9 mouse cellular contexts compared by ENCODE assay signal in the genomic region with DNA sequence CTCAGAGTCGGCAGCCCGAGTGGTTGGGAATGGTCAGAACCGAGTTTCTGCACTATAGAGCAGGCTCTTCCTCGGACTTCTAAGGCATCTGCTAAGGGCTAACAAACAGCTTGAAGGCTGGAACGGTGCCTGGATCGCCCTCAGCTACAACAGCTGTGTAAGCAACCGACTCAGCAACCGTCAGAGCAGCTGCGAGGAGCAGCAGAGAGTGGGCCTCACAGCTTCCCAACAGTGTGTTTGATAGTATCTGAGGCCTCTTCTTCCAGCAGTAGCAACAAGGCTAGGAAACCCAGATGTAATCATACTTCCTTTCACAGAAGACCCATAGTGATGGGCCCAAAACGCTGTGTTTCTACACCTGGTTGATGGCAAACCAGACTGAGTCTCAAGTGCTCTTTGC. TPM values are rescaled to one million over a fixed set of nuclear protein-coding genes. Genes with fewer than 3 reads are reported as not detected.
DNase-seq lines count a peak whose midpoint lies in the region; ATAC-seq lines count a peak whose summit lies in the region.
"Had no signal": no experiment of that assay in that cellular context is flagged by ENCODE, and none has a peak within 500 bp of the region (broad histone marks: within the 10 kb centered on the region; RNA-seq: fewer than 3 reads in every experiment).

No protein-coding gene starts in this region.

- H3K4me3 ChIP-seq in neural tube, embryonic 15.5 days (replicated peaks), result no peak overlapping the region
- H3K4me3 ChIP-seq in embryonic facial prominence, embryonic 15.5 days (replicated peaks), result no peak overlapping the region

- no peaks in the 10 kb centered on the region for H3K36me3 ChIP-seq in neural tube, embryonic 15.5 days
- no peaks in the 10 kb centered on the region for H3K36me3 ChIP-seq in embryonic facial prominence, embryonic 15.5 days

- no peak overlapping the region for H3K4me2 ChIP-seq in neural tube, embryonic 15.5 days
- H3K4me2 ChIP-seq in embryonic facial prominence, embryonic 15.5 days (replicated peaks), result no peak overlapping the region

- no peaks in the 10 kb centered on the region for H3K9me3 ChIP-seq in neural tube, embryonic 15.5 days (replicated peaks)
- H3K9me3 ChIP-seq in embryonic facial prominence, embryonic 15.5 days (replicated peaks), result no peaks in the 10 kb centered on the region

- no peak overlapping the region for H3K9ac ChIP-seq in neural tube, embryonic 15.5 days (replicated peaks)
- H3K9ac ChIP-seq in embryonic facial prominence, embryonic 15.5 days, result no peak overlapping the region

- peak; percentile 24 for DNase-seq in neural tube, embryonic 10.5 days (ENCODE audit: extremely low spot score, low spot score)
- peak; percentile 80 for DNase-seq in heart, postnatal 4 days
- peak; percentile 69 to 71 for DNase-seq in layer of hippocampus, postnatal 10 days (ENCODE audit: low spot score in 2 of 2)
- peak; percentile 82 to 87 for DNase-seq in thymus, postnatal 10 days (ENCODE audit: low spot score in 2 of 2)
- DNase-seq in spleen, postnatal 4 days (ENCODE audit: low spot score in 2 of 2), result no peak

- H3K4me1 ChIP-seq in neural tube, embryonic 15.5 days, result 0 out of 2 replicates have a peak, but pooled peaks cover 5% of the 10 kb centered on the region
- H3K4me1 ChIP-seq in embryonic facial prominence, embryonic 15.5 days, result peaks cover 8% of the 10 kb centered on the region; the same call in 1 of the 2 replicates

- ATAC-seq in neural tube, embryonic 15.5 days (ENCODE audit: low FRiP score), result no peak
- ATAC-seq in embryonic facial prominence, embryonic 15.5 days (ENCODE audit: insufficient number of reproducible peaks, low FRiP score, low TSS enrichment, low read depth), result no peak
- ATAC-seq in megakaryocyte-erythroid progenitor cell, adult 5-6 weeks (replicated peaks; ENCODE audit: low FRiP score, low TSS enrichment, poor library complexity, severe bottlenecking), result peak; percentile 69

- H3K27ac ChIP-seq in neural tube, embryonic 15.5 days (replicated peaks), result no peak overlapping the region
- H3K27ac ChIP-seq in embryonic facial prominence, embryonic 15.5 days (replicated peaks), result peak overlapping the region; percentile 44; the same call in 1 of the 2 replicates
- H3K27ac ChIP-seq: macrophage had no signal

- no peaks in the 10 kb centered on the region for H3K27me3 ChIP-seq in neural tube, embryonic 15.5 days (replicated peaks)
- H3K27me3 ChIP-seq in embryonic facial prominence, embryonic 15.5 days, result 0 out of 2 replicates have a peak, but pooled peaks cover 2% of the 10 kb centered on the region

- WGBS in neural tube, embryonic 15.5 days, result 50% methylated on average over 10 of the region's 10 CpGs
- whole genome bisulfite sequencing in embryonic facial prominence, embryonic 15.5 days, result 28% methylated on average over 10 of the region's 10 CpGs

RNA-seq across cellular contexts. Expression of gene Ano6, which starts 33.5 kb away (rescaled TPM):
- 27.0 and 32.5 TPM in 2 replicates for polyA plus RNA-seq in neural tube, embryonic 15.5 days (2015; fragmentation: Nextera tagmentation; extraction: Ambion mirVana)
- 50.3 and 51.5 TPM in 2 replicates for polyA plus RNA-seq in embryonic facial prominence, embryonic 15.5 days (2015; fragmentation: Nextera tagmentation; extraction: Ambion mirVana)
- 10 to 100 TPM; 43.2 to 46.6 TPM for total RNA-seq in heart, postnatal 4 days (2021)
- total RNA-seq in layer of hippocampus, postnatal 10 days (2021), result 10 to 100 TPM; 26.7 to 27.7 TPM
- 11.5 and 18.0 TPM in 2 replicates for total RNA-seq in megakaryocyte-erythroid progenitor cell, adult 5-6 weeks (2014; fragmentation: Nextera tagmentation)
- total RNA-seq in megakaryocyte-erythroid progenitor cell, adult 5-6 weeks (2017), result 10.5 and 15.9 TPM in 2 replicates

Comparison
In these comparisons a context has a peak if more than half of its experiments do, and no peak if none do; other contexts are left out.
1. DNase-seq: peak in neural tube, embryonic 10.5 days (single experiment), heart, postnatal 4 days (single experiment), layer of hippocampus, postnatal 10 days (2 of 2) and thymus, postnatal 10 days (2 of 2); none in spleen, postnatal 4 days (0 of 2).